Mouse (Mus musculus): ENCODE results near the gene Phtf2.

GRCm38 (mm10) chr5:20773341-20773740, 108.6 kb downstream of the Phtf2 start:
- TF ChIP-seq CTCF (IDR thresholded peaks at IDR 0.05) (peak; percentile 67), EP300 (IDR thresholded peaks at IDR 0.05) (no peak)
